Mouse (Mus musculus): ENCODE data around the gene Fam229a. TPM values are rescaled to one million over a fixed set of nuclear protein-coding genes. Genes with fewer than 3 reads are reported as not detected.
A peak's percentile ranks its signal among the peaks of the same experiment; 100 is the strongest.
"Not testable (repeated sequence)": the region's sequence is repeated elsewhere in the genome, so short reads cannot be mapped to it uniquely, and the experiment has no call there.

Gene Fam229a
- polyA plus RNA-seq, 3 experiments from 2014 or later, result not detected

GRCm38 (mm10) chr4:129525338-129525737, 34.3 kb downstream of the Fam229a start:
- ATAC-seq, result peak; percentile 92

- no peak for ATAC-seq
Measured at GRCm38 (mm10) chr4:129525889-129526288, 34.9 kb downstream of the Fam229a start.

GRCm38 (mm10) chr4:129528901-129529300, 37.9 kb downstream of the Fam229a start:
- not testable (repeated sequence) for ATAC-seq

- no peak for ATAC-seq
Measured at GRCm38 (mm10) chr4:129540012-129540411, 49.0 kb downstream of the Fam229a start.

Other genes with a start within 250 kb of the Fam229a start
- gene C77080, start 229.8 kb upstream of the Fam229a start, polyA plus RNA-seq (2017; shearing (Covaris generic)), result under 1 TPM; 0.21 to 0.25 (median 0.24) TPM
- under 1 TPM; 0.45 to 0.49 (median 0.47) TPM for gene Sync, start 203.6 kb upstream of the Fam229a start, polyA plus RNA-seq (2017; shearing (Covaris generic))
- gene Rbbp4, start 155.8 kb upstream of the Fam229a start, polyA plus RNA-seq (2017; shearing (Covaris generic)), result 100 to 1,000 TPM; 289 to 492 (median 352) TPM
- gene Zbtb8os, start 155.5 kb upstream of the Fam229a start, polyA plus RNA-seq (2017; shearing (Covaris generic)), result 100 to 1,000 TPM; 103 to 158 (median 113) TPM
- gene Zbtb8a, start 113.1 kb upstream of the Fam229a start, polyA plus RNA-seq (2017; shearing (Covaris generic)), result 1 to 10 TPM; 3.0 to 6.6 (median 5.8) TPM
- not detected for gene Zbtb8b, start 50.3 kb upstream of the Fam229a start, polyA plus RNA-seq (2017; shearing (Covaris generic))
- 10 to 100 TPM; 20.2 to 33.8 (median 28.8) TPM for gene Bsdc1, start 29.6 kb upstream of the Fam229a start, polyA plus RNA-seq (2017; shearing (Covaris generic))
- not detected for gene Tssk3, start 168 bp upstream of the Fam229a start, polyA plus RNA-seq (2017; shearing (Covaris generic))
- 1 to 10 TPM; 2.7 to 4.9 (median 4.4) TPM for gene Marcksl1, start 22.4 kb downstream of the Fam229a start, polyA plus RNA-seq (2017; shearing (Covaris generic))
- gene Hdac1, start 51.5 kb downstream of the Fam229a start, polyA plus RNA-seq (2017; shearing (Covaris generic)), result 100 to 1,000 TPM; 256 to 267 (median 261) TPM
- gene Lck, start 82.5 kb downstream of the Fam229a start, polyA plus RNA-seq (2017; shearing (Covaris generic)), result 1,000 to 10,000 TPM; 1,449 to 1,788 (median 1,727) TPM
- gene Fam167b, start 87.4 kb downstream of the Fam229a start, polyA plus RNA-seq (2017; shearing (Covaris generic)), result under 1 TPM in 2 of 3 experiments, not detected in 1; 0.97 to 0.98 TPM
- gene Eif3i, start 109.5 kb downstream of the Fam229a start, polyA plus RNA-seq (2017; shearing (Covaris generic)), result 100 to 1,000 TPM; 335 to 403 (median 335) TPM
- 100 to 1,000 TPM; 283 to 327 (median 313) TPM for gene Tmem234, start 109.5 kb downstream of the Fam229a start, polyA plus RNA-seq (2017; shearing (Covaris generic))
- gene Dcdc2b, start 123.1 kb downstream of the Fam229a start, polyA plus RNA-seq (2017; shearing (Covaris generic)), result 1 to 10 TPM; 2.1 to 5.3 (median 4.3) TPM
- gene Iqcc, start 127.9 kb downstream of the Fam229a start, polyA plus RNA-seq (2017; shearing (Covaris generic)), result 10 to 100 TPM; 45.5 to 63.3 (median 53.1) TPM
- 10 to 100 TPM; 30.5 to 54.0 (median 35.4) TPM for gene Ccdc28b, start 132.8 kb downstream of the Fam229a start, polyA plus RNA-seq (2017; shearing (Covaris generic))
- gene Txlna, start 149.9 kb downstream of the Fam229a start, polyA plus RNA-seq (2017; shearing (Covaris generic)), result 10 to 100 TPM; 17.1 to 26.8 (median 21.4) TPM
- 10 to 100 TPM in 1 of 3 experiments, 1 to 10 TPM in 2; 8.6 to 11.6 (median 9.9) TPM for gene Kpna6, start 181.6 kb downstream of the Fam229a start, polyA plus RNA-seq (2017; shearing (Covaris generic))
- gene Tmem39b, start 205.6 kb downstream of the Fam229a start, polyA plus RNA-seq (2017; shearing (Covaris generic)), result 10 to 100 TPM in 2 of 3 experiments, 1 to 10 TPM in 1; 8.3 to 16.1 (median 12.8) TPM

All from inflammation-experienced regulatory T-cells, adult 6 months (primary cell).